Mouse (Mus musculus): Measurements from ENCODE around the gene Sh3rf3. TPM values are rescaled to one million over a fixed set of nuclear protein-coding genes. Genes with fewer than 3 reads are reported as not detected.
"Not testable (repeated sequence)": the region's sequence is repeated elsewhere in the genome, so short reads cannot be mapped to it uniquely, and the experiment has no call there.

The Sh3rf3 gene
- polyA plus RNA-seq, 1 experiment from 2014 or later, result 0.24 TPM

DNA sequence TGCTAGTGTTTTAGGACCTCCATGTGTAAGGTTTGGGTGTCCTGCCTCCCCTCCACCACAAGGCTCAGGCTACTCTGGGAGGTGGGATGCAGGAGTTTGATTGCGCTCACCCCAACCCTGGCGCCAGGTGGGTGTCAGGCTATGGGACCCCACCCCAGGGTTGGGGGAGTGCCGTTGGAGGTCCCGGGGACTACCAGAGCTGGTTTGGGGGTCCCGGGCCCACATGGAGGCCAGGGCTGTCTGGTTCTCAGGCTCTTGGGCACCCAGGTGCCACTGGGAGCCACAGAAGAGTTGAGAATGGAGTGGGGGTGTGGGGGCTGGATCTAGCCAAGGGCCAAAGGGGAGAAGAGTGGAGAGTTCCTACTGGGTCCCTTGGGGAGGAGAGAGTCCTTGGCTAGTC, 272.4 kb downstream of the Sh3rf3 start:
- no peak overlapping the region for H3K27ac ChIP-seq
- H3K9me3 ChIP-seq (replicated peaks), result no peaks in the 10 kb centered on the region
- DNase-seq (ENCODE audit: low spot score), result no peak
- H3K4me3 ChIP-seq, result no peak overlapping the region
- H3K4me1 ChIP-seq, result no peaks in the 10 kb centered on the region
- H3K27me3 ChIP-seq (ENCODE audit: low read depth, poor library complexity, severe bottlenecking), result no peaks in the 10 kb centered on the region
- 91% methylated on average over 5 of the region's 5 CpGs for WGBS
- H3K36me3 ChIP-seq, result no peaks in the 10 kb centered on the region

DNA sequence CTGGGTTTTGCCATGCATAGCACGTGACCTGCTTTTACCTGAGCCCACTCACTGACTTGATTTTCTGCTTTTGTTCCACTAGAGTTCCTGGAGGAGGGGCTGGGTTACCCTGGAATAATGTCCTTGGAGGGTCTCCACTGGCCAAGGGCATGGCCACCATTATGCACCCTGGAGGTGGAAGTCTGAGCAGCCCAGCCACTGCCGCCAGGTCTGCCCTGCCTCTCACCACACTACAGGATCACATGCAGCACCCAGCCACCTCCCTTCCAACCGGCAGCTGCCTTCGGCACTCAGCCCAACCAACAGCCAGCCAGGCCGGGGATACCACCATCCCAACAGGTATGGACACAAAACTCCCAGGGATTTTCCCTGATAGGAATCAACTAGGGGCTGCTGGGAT, 273.4 kb downstream of the Sh3rf3 start:
- WGBS, result 91% methylated on average over 5 of the region's 5 CpGs
- Histone ChIP-seq H3K4me3 (no peak overlapping the region), H3K27me3 (ENCODE audit: low read depth, poor library complexity, severe bottlenecking) (no peaks in the 10 kb centered on the region), H3K27ac (no peak overlapping the region), H3K9me3 (replicated peaks) (no peaks in the 10 kb centered on the region), H3K4me1 (no peaks in the 10 kb centered on the region), H3K36me3 (no peaks in the 10 kb centered on the region)
- no peak for DNase-seq (ENCODE audit: low spot score)

DNA sequence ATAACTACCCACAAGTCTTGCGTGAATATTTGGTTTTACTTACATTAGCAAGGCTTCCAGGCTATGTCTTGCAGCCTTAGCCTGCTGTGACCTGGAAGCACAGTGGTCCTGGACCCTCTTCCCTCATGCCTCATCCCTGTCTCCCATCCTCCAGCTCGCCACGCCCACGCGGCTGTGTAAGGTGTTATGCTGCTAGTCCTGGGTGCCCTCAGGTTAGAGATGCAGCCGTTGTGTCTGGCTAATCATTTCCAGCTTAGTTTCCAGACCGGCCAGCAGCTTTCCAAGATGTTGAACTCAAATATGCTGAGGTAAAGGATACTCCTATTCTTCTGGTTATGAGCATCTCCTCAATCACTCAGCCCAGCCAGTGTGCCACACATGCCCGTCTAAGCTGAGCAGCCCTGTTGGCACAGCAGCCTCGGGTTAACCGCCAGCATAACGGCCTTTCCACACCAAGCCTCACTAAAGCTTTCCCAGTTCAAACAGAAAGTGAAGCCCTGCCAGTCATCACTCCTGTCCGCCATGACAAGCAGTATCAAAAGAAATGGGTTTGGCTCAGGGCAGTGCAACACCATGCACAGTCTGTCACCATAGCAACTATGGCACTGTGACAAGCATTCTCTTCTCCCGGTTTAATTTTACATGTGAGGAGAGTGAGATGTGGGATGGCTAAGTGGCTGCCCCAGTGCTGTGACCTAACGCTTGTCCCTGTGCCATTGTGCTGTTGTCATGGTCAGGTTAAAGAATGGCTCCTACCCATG, 276.9 kb downstream of the Sh3rf3 start:
- Histone ChIP-seq H3K27ac (no peak overlapping the region), H3K27me3 (ENCODE audit: low read depth, poor library complexity, severe bottlenecking) (no peaks in the 10 kb centered on the region), H3K4me1 (no peaks in the 10 kb centered on the region), H3K4me3 (no peak overlapping the region), H3K36me3 (no peaks in the 10 kb centered on the region), H3K9me3 (replicated peaks) (no peaks in the 10 kb centered on the region)
- 84% methylated on average over 14 of the region's 14 CpGs for WGBS
- no peak for DNase-seq (ENCODE audit: low spot score)

DNA sequence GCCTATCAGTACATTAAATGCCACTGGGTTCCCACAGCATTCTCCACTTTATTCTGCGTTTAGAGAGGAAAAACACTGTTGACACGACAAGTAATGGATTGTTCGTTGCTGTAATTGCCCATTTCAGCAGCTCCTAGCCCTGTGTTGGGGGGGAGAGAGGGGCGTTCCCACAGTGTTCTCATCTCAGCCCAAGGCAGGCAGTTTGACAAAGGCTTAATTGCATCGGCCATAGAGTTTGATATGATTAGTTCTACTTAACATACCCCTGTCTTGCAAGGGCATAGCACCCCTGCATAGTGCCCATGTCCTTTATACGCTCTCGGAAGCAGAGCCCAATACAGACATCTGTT, 277.4 kb downstream of the Sh3rf3 start:
- no peaks in the 10 kb centered on the region for H3K36me3 ChIP-seq
- no peak overlapping the region for H3K27ac ChIP-seq
- H3K4me1 ChIP-seq, result no peaks in the 10 kb centered on the region
- H3K9me3 ChIP-seq (replicated peaks), result no peaks in the 10 kb centered on the region
- 84% methylated on average over 7 of the region's 7 CpGs for WGBS
- H3K27me3 ChIP-seq (ENCODE audit: low read depth, poor library complexity, severe bottlenecking), result no peaks in the 10 kb centered on the region
- DNase-seq (ENCODE audit: low spot score), result no peak
- H3K4me3 ChIP-seq, result no peak overlapping the region

DNA sequence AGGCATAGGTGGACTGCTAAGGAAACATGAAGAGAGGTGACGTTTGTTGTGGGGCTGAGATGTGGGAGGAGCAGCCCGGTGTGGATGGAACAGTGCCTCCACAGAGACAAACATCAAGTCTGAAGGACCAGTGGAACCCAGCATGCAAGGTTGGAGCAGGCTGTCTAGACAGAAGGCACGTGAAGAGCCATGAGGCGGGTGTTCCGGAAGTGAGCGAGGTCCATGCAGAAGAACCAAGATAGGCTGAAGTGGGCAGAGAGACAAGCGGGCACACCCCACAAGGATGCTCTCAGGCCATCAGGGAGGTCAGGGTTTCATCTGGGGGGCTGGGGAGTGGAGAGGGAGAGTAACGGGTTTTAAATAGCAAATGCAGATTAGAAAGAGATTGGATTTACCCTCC, 278.4 kb downstream of the Sh3rf3 start:
- no peaks in the 10 kb centered on the region for H3K4me1 ChIP-seq
- no peak overlapping the region for H3K27ac ChIP-seq
- WGBS, result 93% methylated on average over 8 of the region's 8 CpGs
- DNase-seq (ENCODE audit: low spot score), result no peak
- H3K27me3 ChIP-seq (ENCODE audit: low read depth, poor library complexity, severe bottlenecking), result no peaks in the 10 kb centered on the region
- H3K36me3 ChIP-seq, result no peaks in the 10 kb centered on the region
- no peak overlapping the region for H3K4me3 ChIP-seq
- H3K9me3 ChIP-seq (replicated peaks), result no peaks in the 10 kb centered on the region

DNA sequence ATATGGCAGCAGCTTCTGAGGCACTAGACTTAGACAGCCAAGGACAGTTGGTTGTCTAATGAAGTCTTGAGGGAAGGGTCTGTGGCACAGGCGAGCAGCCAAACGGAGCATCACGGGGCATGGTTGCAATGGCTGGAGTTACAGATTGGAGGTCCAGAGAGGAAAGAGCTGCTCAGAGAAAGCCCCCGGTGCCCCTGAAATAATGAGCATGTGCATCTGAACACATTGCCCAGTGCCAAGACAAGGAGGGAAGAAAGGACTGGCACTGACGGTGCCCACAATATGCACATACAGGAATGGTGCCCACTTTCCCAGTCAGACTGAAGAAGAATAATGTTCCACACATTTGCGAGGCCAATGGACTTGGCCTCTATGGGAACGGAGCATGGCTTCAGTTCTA, 278.8 kb downstream of the Sh3rf3 start:
- Histone ChIP-seq H3K27me3 (ENCODE audit: low read depth, poor library complexity, severe bottlenecking) (no peaks in the 10 kb centered on the region), H3K4me3 (no peak overlapping the region), H3K4me1 (no peaks in the 10 kb centered on the region), H3K27ac (no peak overlapping the region), H3K36me3 (no peaks in the 10 kb centered on the region), H3K9me3 (replicated peaks) (no peaks in the 10 kb centered on the region)
- 90% methylated on average over 7 of the region's 7 CpGs for WGBS
- no peak for DNase-seq (ENCODE audit: low spot score)

DNA sequence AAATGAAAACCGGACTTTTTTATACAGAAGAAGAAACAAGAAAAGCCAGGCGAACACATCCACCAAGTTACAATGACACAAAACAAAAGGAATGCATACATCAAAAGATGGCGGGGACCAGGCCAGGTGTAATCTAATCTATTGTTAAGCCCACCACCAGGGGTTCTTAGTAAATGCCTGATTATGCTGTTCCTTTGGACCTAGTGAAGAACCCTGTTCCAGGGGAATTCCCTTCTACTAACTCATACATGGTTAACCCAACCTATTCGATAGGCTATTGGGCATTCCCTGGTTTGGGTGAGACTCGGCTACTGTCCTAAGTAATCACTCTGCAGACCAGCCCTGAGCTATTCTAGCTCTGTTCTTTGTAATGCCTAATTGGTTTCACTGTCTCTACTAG, 289.9 kb downstream of the Sh3rf3 start:
- not testable (repeated sequence) for H3K4me1 ChIP-seq; H3K27ac ChIP-seq; H3K4me3 ChIP-seq; H3K36me3 ChIP-seq; DNase-seq (ENCODE audit: low spot score); H3K9me3 ChIP-seq (replicated peaks); H3K27me3 ChIP-seq (ENCODE audit: low read depth, poor library complexity, severe bottlenecking)
- 89% methylated on average over 5 of the region's 5 CpGs for WGBS

DNA sequence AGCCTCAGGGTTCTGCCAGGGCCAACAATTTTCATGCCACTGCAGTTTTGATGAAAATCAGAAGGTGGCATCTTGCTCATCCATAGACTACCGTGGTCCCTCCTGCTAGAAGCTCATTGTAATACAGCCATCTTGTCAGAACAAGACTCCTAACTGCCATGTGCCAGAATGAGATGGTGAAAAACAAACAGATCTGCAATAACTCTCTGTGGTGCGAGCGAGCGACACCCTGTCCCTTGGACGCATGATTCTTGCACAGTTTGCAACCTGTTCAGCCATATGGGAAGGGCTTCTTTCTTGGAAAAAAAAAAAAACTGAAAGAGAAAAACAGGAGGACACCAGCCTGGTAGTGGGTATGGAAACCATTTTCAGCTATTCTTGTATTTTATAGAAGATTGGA, 291.5 kb downstream of the Sh3rf3 start:
- H3K27me3 ChIP-seq (ENCODE audit: low read depth, poor library complexity, severe bottlenecking), result no peaks in the 10 kb centered on the region
- peaks cover 7% of the 10 kb centered on the region; the same call in 1 of the 2 replicates for H3K4me1 ChIP-seq
- H3K9me3 ChIP-seq (replicated peaks), result no peaks in the 10 kb centered on the region
- no peaks in the 10 kb centered on the region for H3K36me3 ChIP-seq
- no peak overlapping the region for H3K4me3 ChIP-seq
- no peak for DNase-seq (ENCODE audit: low spot score)
- no peak overlapping the region for H3K27ac ChIP-seq
- WGBS, result 94% methylated on average over 5 of the region's 5 CpGs

DNA sequence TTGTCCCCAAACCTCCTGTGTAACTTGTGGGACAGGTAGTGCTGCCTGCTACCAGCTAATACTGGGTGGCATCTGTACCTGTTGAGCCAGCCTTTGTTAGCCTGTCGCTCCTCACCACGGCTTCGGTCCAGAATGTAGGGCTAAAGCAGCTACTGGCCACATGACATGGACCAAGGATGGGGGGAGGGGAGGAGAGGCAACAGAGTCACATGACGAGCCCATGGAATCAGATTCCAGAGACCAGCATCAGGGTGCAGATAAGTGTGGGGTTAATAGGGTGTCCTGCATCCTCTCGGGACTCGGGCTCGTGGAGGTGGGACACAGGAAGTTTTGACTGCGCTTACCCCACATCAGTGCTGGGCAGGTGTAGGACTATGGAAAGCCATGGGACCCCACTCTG, 292.7 kb downstream of the Sh3rf3 start:
- 83% methylated on average over 8 of the region's 8 CpGs for WGBS
- DNase-seq (ENCODE audit: low spot score), result no peak
- Histone ChIP-seq H3K27me3 (ENCODE audit: low read depth, poor library complexity, severe bottlenecking) (no peaks in the 10 kb centered on the region), H3K4me1 (peaks cover 7% of the 10 kb centered on the region; the same call in 1 of the 2 replicates), H3K4me3 (no peak overlapping the region), H3K36me3 (no peaks in the 10 kb centered on the region), H3K27ac (no peak overlapping the region), H3K9me3 (replicated peaks) (no peaks in the 10 kb centered on the region)

DNA sequence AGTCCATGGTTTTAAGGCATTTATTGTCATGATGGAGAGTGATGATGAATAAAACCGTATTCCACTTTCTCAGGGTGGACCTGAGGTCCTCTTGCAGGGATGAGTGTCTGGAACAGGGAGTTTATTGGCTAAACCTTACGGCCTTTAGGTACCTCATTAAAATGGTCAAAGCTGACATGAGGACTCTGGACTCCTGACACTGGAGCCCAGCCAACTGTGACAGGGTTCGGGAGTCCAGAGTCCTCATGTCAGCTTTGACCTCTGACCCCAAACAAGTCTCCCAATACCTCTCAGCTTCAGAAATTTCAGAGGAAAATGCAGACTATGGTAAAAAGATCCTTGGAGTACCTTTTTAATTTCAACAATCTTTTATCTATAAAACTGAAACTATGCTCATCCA, 293.5 kb downstream of the Sh3rf3 start:
- no peak overlapping the region for H3K27ac ChIP-seq
- H3K4me3 ChIP-seq, result no peak overlapping the region
- no peaks in the 10 kb centered on the region for H3K27me3 ChIP-seq (ENCODE audit: low read depth, poor library complexity, severe bottlenecking)
- H3K4me1 ChIP-seq, result peaks cover 7% of the 10 kb centered on the region; the same call in 1 of the 2 replicates
- no peaks in the 10 kb centered on the region for H3K36me3 ChIP-seq
- DNase-seq (ENCODE audit: low spot score), result no peak
- WGBS, result 77% methylated on average over 3 of the region's 3 CpGs
- H3K9me3 ChIP-seq (replicated peaks), result no peaks in the 10 kb centered on the region

DNA sequence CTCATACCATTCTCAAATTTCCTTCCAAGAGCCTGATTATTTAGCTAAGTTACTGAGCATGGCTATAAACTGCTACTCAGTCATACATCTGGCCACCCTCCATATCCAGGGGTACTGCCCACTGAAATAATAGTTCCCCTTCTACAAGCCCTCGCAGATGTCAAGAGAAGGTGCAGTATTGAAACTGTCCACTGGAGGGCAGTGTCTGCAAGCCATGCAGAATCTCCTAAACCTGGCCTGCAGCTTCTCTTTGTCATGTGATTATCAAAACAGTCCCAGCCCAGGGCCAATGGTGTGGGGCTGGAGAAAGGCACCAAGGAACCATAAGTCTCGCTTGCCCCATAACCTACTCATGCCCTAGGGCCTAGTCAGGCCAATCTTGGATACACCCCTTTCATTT, 295.9 kb downstream of the Sh3rf3 start:
- Histone ChIP-seq H3K27me3 (ENCODE audit: low read depth, poor library complexity, severe bottlenecking) (no peaks in the 10 kb centered on the region), H3K36me3 (no peaks in the 10 kb centered on the region), H3K4me3 (no peak overlapping the region), H3K4me1 (peaks cover 7% of the 10 kb centered on the region; the same call in 1 of the 2 replicates), H3K27ac (no peak overlapping the region), H3K9me3 (replicated peaks) (no peaks in the 10 kb centered on the region)
- 38% methylated on average over 2 of the region's 2 CpGs for WGBS
- DNase-seq (ENCODE audit: low spot score), result peak; percentile 79

DNA sequence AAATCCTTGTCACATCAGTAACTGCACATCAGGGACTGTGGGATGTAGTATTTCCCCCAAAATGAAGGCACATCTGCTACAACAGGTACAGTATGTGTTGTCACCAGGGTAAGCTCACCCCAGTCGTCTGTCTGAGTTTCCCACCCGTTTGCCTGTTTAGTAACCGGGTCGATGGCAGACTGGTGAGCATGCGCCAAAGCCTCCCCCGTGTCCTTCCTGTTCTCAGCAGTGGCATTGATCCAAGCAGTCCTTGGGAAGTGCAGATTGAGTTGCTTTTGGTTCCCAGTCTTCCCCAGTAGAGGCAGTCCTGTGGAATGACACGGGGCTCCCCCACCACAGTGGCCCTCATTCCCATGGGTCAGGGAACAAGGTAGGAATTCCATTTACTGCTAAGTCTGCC, 297.2 kb downstream of the Sh3rf3 start:
- Histone ChIP-seq H3K9me3 (replicated peaks) (no peaks in the 10 kb centered on the region), H3K27ac (no peak overlapping the region), H3K4me3 (no peak overlapping the region), H3K36me3 (no peaks in the 10 kb centered on the region), H3K4me1 (peaks cover 18% of the 10 kb centered on the region), H3K27me3 (ENCODE audit: low read depth, poor library complexity, severe bottlenecking) (no peaks in the 10 kb centered on the region)
- DNase-seq (ENCODE audit: low spot score), result no peak
- 92% methylated on average over 7 of the region's 7 CpGs for WGBS

DNA sequence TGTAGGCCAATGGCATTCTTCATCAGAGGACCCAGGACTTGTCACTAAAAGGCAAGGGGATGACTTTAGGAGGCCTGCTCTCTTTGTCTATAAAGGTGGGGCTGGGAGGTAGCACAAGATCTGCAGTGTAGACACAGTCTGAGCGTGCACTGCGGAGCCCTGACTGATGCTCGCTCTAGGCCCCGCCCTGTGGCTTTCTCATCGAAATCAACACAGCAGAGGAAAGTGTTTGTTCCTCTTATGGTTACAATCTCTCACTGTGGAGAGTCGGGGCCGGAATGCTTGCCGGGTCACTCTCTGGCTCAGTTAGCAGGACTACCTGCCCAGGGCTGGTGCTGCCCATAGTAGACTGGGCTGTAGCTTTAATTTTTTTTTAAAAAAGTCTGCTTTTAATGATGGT, 299.6 kb downstream of the Sh3rf3 start:
- Histone ChIP-seq H3K27me3 (ENCODE audit: low read depth, poor library complexity, severe bottlenecking) (peaks cover 8% of the 10 kb centered on the region), H3K4me1 (peaks cover 11% of the 10 kb centered on the region), H3K9me3 (replicated peaks) (no peaks in the 10 kb centered on the region), H3K27ac (no peak overlapping the region), H3K36me3 (no peaks in the 10 kb centered on the region), H3K4me3 (no peak overlapping the region)
- WGBS, result 93% methylated on average over 8 of the region's 8 CpGs
- no peak for DNase-seq (ENCODE audit: low spot score)

DNA sequence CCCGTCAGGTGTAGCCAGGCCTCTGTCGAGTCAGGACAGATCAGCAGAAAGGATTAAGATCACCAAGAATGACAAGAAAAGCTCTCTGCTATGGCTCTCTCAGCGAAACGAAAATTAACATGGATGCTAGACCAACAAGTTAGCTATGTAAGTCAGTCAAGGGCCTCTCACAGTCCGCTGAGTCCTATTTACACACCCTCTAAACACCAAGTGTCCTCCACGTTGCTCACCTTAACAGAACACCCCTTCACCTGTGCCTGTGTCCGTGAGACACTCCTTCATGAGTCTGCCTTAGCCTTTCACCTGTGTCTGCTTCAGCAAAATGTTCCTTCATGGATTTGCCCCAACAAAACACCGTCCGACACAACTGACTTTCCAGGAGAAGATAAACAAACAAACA, 300.2 kb downstream of the Sh3rf3 start:
- no peaks in the 10 kb centered on the region for H3K9me3 ChIP-seq (replicated peaks)
- 87% methylated on average over 9 of the region's 9 CpGs for WGBS
- DNase-seq (ENCODE audit: low spot score), result no peak
- H3K27me3 ChIP-seq (ENCODE audit: low read depth, poor library complexity, severe bottlenecking), result peaks cover 8% of the 10 kb centered on the region
- peaks cover 11% of the 10 kb centered on the region for H3K4me1 ChIP-seq
- no peak overlapping the region for H3K4me3 ChIP-seq
- H3K27ac ChIP-seq, result no peak overlapping the region
- H3K36me3 ChIP-seq, result no peaks in the 10 kb centered on the region

Measured in limb, embryonic 10.5 days (tissue).